Mouse (Mus musculus) Patski (cell line): ENCODE measurements at regions not wholly inside any gene's neighbourhood (a gene's known extent, or its start where the extent isn't known, plus 50 kb on each side); places are given as distances from the start of the nearest gene placed in this dataset.

Experiments used
- ATAC-seq: fragments of 100-300 bp; one replicate; pipeline ENCODE4 v1.8.0; 2021
- CTCF ChIA-PET: fragments of 350-600 bp; sonication (Branson Sonifier 250); formaldehyde crosslinking; loops from one replicate; lab custom pipeline; 2022; ENCODE audit warnings: inconsistent platforms; lab: Charles Lee
- POLR2A ChIA-PET: fragments of 350-600 bp; sonication (Branson Sonifier 250); formaldehyde crosslinking; loops from one replicate; lab custom pipeline; 2022; ENCODE audit warnings: antibody characterized with exemption, inconsistent platforms; lab: Charles Lee
- DNase-seq: peaks from one replicate; pipeline ENCODE4 v3.0.0-alpha.2; 2011; ENCODE audit warnings: low read depth, low spot score
- H3K27me3 ChIP-seq: fragments of 371-371 bp; one replicate; pipeline ENCODE4 v1.5.1; 2021
- CTCF ChIP-seq: fragments of 100-300 bp; IDR thresholded peaks from one replicate; pipeline ENCODE4 v1.5.1; 2021
- in situ Hi-C: fragments of 300-500 bp; cut with MboI; formaldehyde crosslinking; loops from 3 replicates; pipeline ENCODE4 v1.11.1; 2018; ENCODE audit warnings: low pct_unique_long_range_greater_than_20kb, mixed read lengths

DNA sequence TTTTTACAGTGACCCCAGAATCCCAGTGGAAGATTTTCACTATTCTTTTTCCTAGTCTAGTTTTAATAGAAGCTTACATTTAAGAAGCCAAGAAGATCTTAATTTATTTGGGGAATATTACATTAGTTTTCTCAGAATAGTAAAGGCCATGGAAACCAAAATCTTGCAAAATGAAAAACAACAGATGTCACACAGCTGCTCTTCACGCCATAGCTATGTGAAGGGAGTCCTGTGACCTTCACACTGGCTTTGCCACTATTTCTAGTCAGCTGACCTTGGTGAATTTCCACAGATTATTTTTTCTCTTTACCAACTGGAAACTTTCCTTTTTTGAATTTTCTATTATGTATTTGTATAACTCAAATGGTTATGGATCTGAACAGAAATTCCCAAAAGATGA, 542.1 kb upstream of the Rgmb start:
- ATAC-seq = no peak
- CTCF ChIA-PET = no interaction called here

DNA sequence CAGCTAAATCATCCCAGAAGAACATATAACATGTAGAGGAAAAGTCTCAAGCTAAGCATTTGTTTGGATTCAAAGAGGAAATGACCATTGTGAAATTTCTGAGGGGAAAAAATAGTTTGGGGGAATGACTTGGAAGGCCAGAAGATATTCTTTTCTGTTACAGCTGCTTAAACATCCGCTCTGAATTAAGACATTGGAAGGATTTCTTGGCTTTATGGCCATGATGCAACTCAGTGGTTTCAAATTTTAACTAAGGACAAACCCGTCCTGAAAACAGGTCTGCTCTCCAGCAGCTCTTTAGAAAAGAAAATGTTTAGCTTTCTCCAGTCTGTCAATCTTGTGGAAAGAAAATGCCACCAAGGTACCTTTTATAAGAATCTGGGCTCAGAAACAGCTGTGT, 513.2 kb upstream of the Rgmb start:
- CTCF ChIA-PET = no interaction called here
- DNase-seq (peak; percentile 3), ATAC-seq (peak; percentile 32)
- in situ Hi-C loops = no loop called here
- H3K27me3 ChIP-seq = no peaks in the 10 kb centered on the region
- POLR2A ChIA-PET = no interaction called here
- TF ChIP-seq CTCF = no peak

More for the DNA sequence above, 542.1 kb upstream of the Rgmb start:
- POLR2A ChIA-PET = no interaction called here
- in situ Hi-C loops = no loop called here
- no peaks in the 10 kb centered on the region for H3K27me3 ChIP-seq
- DNase-seq = no peak
- TF ChIP-seq CTCF = no peak

DNA sequence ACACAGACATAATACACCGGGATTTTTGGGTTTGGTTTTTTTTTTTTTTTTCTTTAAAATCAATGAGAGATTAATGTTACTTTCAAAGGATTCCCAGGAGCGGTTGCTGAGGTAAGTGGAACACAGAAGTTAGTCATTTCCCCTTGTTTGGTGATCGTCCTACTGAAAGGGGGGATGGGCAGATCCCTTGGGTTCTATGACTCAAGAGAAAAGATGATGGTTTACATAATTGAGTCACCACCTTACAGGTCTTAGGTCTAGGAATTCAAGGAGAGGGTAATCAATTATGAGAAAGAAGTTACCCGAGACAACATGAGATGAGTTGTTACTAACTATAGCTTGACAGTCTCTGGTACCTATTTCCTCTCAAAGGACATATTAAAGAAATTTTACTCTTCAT, 511.9 kb upstream of the Rgmb start:
- TF ChIP-seq CTCF = no peak
- POLR2A ChIA-PET = interaction anchor here (0.7 to 0.8 kb wide), 2 partner anchors 37 to 566 kb away, joined by 4 read pairs; no protein-coding TSS in a partner anchor
- ATAC-seq (no peak), DNase-seq (no peak)
- in situ Hi-C loops = no loop called here
- H3K27me3 ChIP-seq = no peaks in the 10 kb centered on the region
- CTCF ChIA-PET = no interaction called here

DNA sequence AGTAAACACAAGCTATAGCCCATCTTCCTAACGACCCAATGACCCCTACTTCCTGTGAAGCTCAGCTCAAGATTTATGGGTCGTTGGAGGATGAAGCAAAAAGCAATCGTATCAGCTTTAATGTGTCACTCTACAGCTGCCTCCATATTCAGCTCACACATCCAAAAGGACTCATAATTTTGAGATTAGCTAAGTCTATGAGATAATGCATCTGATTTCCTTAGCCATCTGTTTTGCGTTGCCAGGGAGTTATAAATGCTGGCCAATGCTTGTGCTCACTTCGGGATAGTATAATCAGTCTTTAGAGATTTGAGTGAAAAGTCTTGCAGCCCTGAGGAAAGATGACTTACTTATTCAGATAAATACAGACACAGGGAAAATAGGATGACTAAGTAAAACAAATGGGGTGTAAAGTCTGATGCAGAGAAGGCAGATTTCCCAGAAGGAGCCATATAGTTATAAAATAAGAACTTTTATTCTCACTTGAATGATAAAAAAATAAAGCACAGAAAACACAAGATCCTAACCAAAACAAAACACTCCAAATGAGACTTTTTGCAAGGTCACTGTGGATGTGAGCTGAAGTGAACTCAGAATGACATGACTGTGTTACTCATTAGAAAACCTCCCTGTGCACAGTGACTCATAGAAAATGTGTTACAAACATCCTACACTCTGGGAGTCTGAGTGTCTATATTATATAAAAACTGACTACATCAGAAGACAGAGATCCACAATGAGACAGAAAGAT, 509.1 kb upstream of the Rgmb start:
- in situ Hi-C loops = no loop called here
- no peaks in the 10 kb centered on the region for H3K27me3 ChIP-seq
- CTCF ChIA-PET = no interaction called here
- POLR2A ChIA-PET = interaction anchor here (0.7 kb wide), 1 partner anchor 513 kb away, joined by 3 read pairs; no protein-coding TSS in a partner anchor
- TF ChIP-seq CTCF = no peak
- ATAC-seq (peak; percentile 96), DNase-seq (peak; percentile 39)

DNA sequence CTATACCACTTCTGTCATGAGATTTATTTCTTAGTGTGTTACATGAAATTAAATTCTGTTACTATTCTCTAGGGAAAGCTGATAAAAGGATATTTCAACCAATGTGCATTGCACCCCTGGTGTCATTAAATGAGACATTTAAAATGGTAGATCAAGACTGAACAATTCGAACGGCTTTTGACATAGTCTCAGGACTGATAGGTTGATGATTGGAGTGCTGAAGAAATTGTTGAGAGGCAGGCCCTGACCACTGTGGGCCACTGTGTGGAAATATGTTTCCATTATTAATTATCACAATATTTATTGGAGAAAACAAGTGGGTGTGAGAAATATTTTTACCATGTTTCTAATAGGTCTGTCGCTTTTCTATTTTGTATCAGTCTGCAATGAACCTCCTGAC, 481.1 kb upstream of the Rgmb start:
- in situ Hi-C loops = no loop called here

DNA sequence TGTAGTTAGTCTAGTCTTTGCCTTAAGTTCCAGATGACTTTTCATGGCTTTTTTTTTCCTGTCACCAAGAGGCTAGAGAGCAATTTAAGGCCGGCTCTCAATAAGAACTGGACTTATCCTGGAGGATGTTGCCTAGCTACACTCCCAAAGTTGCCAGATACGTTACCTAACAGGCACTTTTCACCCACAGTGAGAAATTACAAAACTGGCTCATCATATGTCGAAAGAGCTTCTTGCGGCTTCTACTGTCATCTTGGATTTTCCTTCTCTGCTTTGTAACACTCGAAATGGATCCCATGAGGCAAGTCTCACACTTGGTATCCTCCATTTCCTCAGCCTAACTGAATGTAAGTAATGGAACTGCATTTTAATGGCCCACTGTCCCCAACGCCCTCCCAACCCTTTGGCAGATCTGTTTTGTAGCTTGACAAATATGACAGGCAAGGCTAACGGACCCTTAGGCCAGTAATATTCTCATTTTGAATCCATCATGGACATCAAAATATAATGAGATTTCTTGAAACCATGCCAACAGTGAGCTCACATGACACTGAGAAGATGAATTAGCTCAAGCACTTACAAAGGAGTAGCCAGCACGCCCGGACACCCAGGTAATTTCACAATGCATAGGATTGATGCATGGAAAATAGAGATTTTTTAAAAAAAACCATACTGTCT, 480.5 kb upstream of the Rgmb start:
- no peaks in the 10 kb centered on the region for H3K27me3 ChIP-seq
- TF ChIP-seq CTCF = no peak
- ChIA-PET CTCF (interaction anchor here (1.0 kb wide), 1 partner anchor 12 kb away, joined by 3 read pairs; no protein-coding TSS in a partner anchor), POLR2A (no interaction called here)
- no peak for ATAC-seq
- in situ Hi-C loops = no loop called here
- DNase-seq = no peak

More for the DNA sequence above, 481.1 kb upstream of the Rgmb start:
- no peaks in the 10 kb centered on the region for H3K27me3 ChIP-seq
- TF ChIP-seq CTCF = no peak
- ChIA-PET CTCF (interaction anchor here (1.0 kb wide), 1 partner anchor 11 kb away, joined by 3 read pairs; no protein-coding TSS in a partner anchor), POLR2A (no interaction called here)
- ATAC-seq = no peak
- no peak for DNase-seq

DNA sequence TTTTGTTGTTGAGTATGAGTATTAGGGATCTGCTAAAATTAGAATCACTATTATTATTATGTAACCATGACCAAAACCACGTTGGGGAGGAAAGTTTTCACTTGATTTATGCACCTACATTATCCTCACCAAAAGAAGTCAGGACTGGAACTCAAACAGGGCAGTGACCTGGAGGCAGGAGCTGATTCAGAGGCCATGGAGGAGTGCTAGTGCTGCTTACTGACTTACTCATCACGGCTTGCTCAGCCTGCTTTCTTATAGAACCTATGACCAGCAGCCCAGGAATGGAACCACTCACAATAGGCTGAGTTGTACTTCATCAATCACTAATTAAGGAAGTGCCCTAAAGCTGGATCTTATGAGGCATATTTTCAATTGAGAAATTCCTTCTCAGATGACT, 470.9 kb upstream of the Rgmb start:
- DNase-seq (no peak), ATAC-seq (no peak)
- CTCF ChIA-PET = no interaction called here
- in situ Hi-C loops = no loop called here
- POLR2A ChIA-PET = no interaction called here
- H3K27me3 ChIP-seq = no peaks in the 10 kb centered on the region
- TF ChIP-seq CTCF = no peak

DNA sequence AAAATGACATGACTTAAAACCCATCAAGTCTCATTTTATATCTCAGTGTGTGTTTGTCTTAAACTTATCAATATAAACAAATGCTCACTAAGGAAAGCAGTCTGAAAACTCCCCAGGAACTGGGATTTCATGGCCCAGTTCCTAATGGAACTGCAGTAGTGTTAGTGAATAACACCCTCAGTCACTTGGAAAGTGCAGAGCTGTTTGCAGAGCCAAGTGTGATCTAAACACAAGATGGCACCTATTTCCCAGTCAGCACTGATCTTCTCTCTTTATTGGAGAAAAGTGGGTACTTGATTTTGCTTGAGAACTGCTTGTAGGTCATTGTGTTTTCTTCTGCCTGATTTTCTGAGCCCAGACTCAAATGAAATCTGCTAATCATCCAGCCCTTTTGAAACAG, 467.7 kb upstream of the Rgmb start:
- ChIA-PET POLR2A (no interaction called here), CTCF (no interaction called here)
- in situ Hi-C loops = no loop called here
- ATAC-seq = no peak
- no peaks in the 10 kb centered on the region for H3K27me3 ChIP-seq
- no peak for TF ChIP-seq CTCF
- DNase-seq = no peak
